Mouse (Mus musculus) stomach, postnatal 0 days (tissue): ENCODE results near the gene Gstm2.

Experiments
- CTCF ChIP-seq: IDR thresholded peaks from 2 replicates; pipeline ENCODE4 v1.5.1; 2016; ENCODE audit warnings: antibody characterized with exemption, low read depth, mild to moderate bottlenecking, moderate library complexity
- EP300 ChIP-seq: optimal IDR thresholded peaks from 2 replicates; pipeline ENCODE3; 2016; ENCODE audit warnings: antibody characterized with exemption

GRCm38 (mm10) chr3:107982726-107983125 lies 3.5 kb downstream of the Gstm2 start:
- TF ChIP-seq CTCF: no peak
- no peak for TF ChIP-seq EP300
